Mouse (Mus musculus): Measurements from ENCODE around the gene Gm10188. TPM values are rescaled to one million over a fixed set of nuclear protein-coding genes. Genes with fewer than 3 reads are reported as not detected.
A peak's percentile ranks its signal among the peaks of the same experiment; 100 is the strongest.

Gm10188 gene
- total RNA-seq, 1 experiment from 2014 or later: not detected

- no peak for DNase-seq
Measured at GRCm38 (mm10) chr1:132226297-132227080, 3.1 kb downstream of the Gm10188 start.

DNA sequence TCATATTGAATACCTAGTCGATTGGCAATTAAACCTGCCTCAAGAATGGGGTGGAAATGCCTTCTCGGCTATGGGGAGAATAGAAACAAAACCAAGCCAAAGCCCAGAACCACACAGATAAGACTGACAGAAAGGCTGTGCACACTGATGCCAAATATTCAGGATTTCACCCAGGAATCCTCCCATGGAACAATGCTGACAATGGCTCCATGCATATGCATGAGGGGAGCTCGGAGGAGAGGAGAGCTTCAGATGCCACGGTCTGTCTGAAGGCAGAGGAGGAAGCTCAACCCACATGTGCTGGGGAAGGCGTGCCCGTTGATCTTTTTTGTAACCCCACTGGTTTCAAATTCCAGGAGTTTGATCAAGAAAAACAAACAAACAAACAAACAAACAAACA is 7.4 kb downstream of the Gm10188 start:
- no peak for DNase-seq

- no peak for DNase-seq
Measured at GRCm38 (mm10) chr1:132221627-132222026, 7.9 kb downstream of the Gm10188 start.

GRCm38 (mm10) chr1:132216276-132216675 is 13.3 kb downstream of the Gm10188 start:
- DNase-seq: no peak

- peak; percentile 36 for DNase-seq
Measured at GRCm38 (mm10) chr1:132213076-132213475, 16.5 kb downstream of the Gm10188 start.

DNA sequence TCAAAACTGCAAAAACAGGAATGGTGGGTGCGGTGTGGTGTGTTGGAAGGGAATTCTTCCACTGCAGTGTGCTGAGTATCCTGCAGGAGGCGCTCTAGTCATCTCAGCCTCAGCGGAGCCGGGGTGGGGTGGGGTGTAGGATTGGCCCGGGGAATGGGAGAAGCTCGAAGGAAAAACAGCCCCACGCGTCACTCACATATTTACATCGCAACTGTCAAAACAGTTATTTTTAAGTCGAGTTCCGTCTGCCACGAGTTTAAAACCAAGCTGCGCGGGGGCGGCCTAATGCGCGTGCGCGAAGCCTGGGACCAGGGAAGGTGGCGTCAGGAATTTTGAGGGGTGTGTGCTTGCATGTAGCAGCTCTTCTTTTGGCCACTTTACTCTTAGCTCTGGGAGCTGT is 17.3 kb downstream of the Gm10188 start:
- peak; percentile 74 for DNase-seq

DNA sequence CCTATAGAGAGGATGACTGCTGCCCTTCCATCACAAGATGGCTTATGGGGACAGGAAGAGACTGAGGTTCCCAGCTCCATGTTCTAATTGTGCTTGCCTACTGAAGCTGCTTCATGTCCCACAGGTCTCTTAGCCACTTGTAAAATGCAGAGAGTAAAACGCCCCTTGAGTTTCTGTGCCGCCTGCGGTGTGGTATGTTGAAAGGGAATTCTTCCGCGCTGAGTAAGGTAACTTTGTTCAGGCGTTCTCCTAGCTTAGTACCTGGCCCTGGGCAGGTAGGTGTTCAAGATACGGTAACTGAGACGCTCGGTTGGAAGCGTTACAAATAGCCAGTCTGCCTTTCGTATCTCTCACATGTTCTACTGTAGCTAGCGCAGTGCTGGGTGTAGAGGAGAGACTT is 17.9 kb downstream of the Gm10188 start:
- DNase-seq: no peak

- peak; percentile 65 for DNase-seq
Measured at GRCm38 (mm10) chr1:132210922-132211321, 18.6 kb downstream of the Gm10188 start.

DNA sequence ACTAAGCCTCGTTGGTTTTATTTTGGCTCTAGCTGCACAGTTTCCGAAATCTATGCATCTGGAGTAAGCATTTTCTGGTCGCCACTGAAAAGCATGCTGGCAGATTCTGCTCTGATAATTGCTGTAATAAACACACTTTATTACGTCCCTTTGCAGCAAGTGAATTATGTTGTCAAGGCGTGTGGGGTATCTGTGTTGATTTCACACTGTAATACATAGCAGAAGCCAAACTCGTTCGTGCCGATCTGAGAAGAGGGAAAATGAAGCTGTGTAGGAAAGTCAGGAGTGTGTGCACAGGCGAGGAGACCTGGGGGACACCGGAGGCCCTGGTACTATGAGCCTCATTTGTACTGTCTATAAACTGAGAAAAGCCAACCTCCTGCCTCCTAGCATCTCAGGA is 20.2 kb downstream of the Gm10188 start:
- DNase-seq: peak; percentile 1

DNA sequence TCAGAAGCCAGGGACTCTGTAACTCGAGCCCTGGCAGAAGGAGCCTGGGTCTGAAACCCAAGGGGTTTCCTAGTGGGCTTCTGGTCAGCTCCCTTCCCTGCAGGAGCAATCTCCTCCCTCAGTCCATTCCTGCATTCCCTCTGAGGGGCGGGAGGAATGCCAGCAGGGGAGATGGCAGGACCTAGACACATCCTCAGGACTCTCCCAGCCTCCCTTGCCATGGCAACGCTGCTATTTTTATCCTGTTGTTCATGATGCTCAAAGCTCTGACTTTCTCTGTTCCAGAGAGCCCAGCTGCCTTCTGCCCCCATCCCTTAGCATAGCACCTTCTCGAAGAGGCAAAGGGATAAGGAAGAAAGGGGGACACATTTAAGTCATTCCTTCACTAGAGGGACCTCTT is 21.4 kb downstream of the Gm10188 start:
- DNase-seq: no peak

- peak; percentile 24 for DNase-seq
Measured at GRCm38 (mm10) chr1:132206828-132207227, 22.7 kb downstream of the Gm10188 start.

DNA sequence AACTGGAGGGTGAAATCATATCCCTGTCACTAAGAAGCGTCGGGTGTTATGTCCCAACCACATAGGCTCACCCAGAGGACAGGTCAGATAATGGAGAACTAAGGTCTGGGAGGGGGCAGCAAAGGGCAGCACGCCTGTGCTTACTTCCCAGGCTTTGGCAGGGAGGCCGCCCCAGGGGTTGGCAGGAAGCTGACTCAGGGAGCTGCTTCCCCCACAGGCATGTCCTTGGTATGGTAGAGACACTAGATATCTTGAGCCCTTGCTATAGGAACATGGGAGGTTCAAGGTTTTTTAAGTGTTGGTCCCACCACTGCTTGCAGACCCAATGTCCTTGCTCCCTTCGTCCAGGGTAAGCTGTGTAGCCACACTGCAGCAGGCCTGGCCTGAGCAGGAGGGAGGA is 23.6 kb downstream of the Gm10188 start:
- peak; percentile 65 for DNase-seq

DNA sequence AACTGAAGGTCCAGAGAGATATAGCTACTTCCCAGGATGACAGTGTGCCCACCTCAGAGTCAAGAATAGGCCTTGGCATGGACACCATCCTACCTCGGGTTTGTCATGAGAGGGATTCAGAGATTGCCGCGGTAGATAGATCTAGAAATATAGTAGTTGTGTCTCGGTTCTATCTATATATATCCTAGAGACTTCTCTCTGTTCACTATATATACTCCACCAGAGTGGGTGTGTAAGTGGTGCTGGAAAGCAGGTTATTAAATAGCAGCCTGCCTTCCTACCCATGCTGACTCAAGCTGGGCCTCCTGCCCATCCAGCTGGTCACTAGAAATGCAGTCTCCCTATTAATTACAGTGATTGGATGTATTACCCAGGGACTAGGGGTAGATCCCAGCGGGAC is 26.8 kb downstream of the Gm10188 start:
- no peak for DNase-seq

DNA sequence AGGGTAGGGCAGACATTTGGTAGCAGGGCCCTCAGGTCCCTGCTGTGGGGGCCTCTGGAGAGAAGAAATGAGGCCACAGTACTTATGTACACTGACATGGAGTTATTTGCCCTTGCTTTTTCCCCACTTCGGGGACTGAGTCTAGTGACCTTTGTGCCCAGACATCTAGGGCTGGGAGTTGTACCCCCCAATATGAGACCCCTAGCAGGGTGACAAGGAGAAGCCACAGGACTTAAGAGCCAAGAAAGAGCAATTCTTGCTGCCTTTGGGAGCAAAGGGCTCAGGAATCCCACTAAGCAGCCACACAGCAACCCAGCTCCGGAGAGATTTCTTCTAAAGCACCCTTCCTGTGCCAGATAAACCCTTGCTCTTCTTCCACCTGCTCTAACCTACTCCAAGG is 27.6 kb downstream of the Gm10188 start:
- no peak for DNase-seq

DNA sequence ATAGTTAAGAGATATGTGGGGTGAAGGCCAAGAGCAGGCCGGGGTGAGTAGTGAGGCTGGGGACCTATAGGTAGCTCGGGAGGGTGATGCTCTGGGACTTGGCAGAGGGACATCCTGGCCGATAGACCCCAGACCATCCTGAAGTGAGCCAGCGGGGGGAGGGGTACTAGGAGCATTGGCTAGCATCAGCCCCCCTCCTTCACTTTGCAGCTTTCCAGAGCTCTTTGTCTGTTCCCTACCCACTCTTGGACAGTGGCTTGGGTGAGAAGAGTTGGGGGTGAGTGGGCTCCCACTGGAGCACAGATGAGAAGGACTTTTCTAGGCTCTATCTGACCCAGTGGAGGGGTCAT is 28.1 kb downstream of the Gm10188 start:
- no peak for DNase-seq

GRCm38 (mm10) chr1:132200562-132201510 is 28.7 kb downstream of the Gm10188 start:
- DNase-seq: no peak

GRCm38 (mm10) chr1:132199934-132200333 is 29.6 kb downstream of the Gm10188 start:
- no peak for DNase-seq

- no peak for DNase-seq
Measured at GRCm38 (mm10) chr1:132199244-132199643, 30.3 kb downstream of the Gm10188 start.

- DNase-seq: no peak
Measured at GRCm38 (mm10) chr1:132198401-132199071, 31.0 kb downstream of the Gm10188 start.

DNA sequence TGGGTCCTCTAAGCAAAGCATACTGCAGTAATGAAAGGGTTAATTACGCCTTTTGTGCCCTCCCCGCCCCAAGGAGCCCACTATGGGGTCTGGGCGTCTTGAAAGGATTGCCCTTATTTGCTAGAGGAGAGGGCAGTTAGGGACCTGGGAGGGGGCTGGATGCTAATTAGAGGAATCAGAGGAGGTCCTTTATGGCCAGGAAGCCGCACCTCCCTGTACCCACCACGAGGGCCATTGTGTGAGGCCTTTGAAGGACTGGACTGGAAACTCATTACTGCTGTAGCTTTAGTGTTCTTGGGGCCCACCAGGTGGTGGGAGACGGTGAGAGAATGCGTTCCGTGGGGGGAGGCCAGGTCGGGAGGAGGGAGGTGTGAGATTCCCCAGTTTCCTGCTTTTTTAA is 31.9 kb downstream of the Gm10188 start:
- no peak for DNase-seq

DNA sequence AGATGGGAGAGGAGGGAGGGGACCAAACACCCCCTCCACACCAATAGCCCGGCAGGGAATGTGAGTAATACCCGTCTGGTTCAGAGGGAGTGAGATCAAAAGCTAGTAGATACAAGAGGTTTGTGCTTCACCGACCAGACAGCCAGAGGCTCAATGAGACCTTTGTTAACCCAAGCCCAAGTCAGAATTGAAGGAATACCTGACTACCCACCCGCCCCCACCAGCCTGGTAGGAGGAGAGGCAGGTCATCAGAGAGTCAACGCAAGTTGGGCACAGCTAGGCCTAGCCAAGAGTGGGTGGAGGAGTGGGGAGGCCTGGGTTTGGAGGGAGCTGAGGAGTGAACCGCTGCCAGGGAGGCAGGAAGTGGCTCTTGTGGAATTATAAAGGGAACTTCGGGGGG is 33.2 kb downstream of the Gm10188 start:
- DNase-seq: no peak

GRCm38 (mm10) chr1:132195681-132196080 is 33.9 kb downstream of the Gm10188 start:
- no peak for DNase-seq

DNA sequence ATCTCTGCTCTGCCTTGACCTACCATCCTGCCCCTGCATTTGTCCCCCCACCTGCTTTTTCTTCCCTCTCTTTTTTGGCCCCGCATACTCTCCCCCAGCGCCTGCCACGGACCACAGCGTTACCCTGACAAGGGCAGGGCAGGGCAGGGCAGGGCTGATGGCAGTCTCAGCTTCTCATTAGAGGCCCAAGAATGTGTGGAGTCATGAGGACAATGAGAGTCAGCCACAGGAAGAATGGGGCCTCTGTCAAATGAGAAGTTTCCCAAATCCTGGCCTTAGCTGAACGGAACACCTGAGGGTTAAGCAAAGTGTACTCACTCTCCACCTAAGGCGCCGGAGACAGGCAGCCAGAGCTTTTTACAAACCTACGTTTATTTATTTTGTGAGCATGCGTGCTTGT is 34.5 kb downstream of the Gm10188 start:
- no peak for DNase-seq

Measured in adrenal gland, postnatal 14 days (tissue).